Mouse (Mus musculus): ENCODE data around the gene Cars2. TPM values are rescaled to one million over a fixed set of nuclear protein-coding genes. Genes with fewer than 3 reads are reported as not detected.

The Cars2 gene
- polyA plus RNA-seq (2021): 46.2 TPM

DNA sequence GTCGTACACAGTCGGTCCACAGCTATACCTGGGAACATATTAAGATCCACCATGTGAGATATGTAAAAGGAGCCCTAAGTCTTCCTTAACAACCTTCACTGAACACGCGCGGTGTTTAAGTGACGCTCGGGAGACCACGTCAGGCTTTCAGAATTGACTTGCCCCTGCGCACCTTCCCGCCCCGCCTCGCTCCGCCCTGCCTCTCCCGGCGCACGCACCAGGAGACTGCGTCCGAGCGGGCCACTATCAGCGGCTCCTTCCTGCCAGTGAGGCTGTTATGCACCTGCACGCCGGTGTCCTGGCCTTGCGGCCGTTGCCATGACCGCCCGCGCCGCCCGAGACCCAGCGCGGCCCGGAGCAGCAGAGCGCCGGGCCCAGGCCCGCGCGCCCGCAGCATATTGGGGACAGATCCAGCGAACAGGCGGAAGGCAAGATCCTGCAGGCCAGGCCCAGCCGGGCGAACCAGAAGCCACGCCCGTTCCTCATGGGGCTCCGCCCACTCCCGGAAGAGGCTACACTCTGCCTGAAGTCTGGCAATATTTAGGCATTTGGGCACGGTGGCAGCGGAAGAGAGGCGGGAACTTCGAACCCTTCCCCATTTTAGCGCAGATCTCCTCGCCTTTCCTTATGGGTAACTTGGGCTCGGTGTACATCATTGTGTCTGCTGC, at the start of gene Cars2:
Gene Cars2 (minus strand): TSS at position 503 of the 668 bp plus-strand sequence.
- CTCF ChIA-PET: interaction anchor here (0.8 to 1.9 kb wide), 3 partner anchors 66 to 68 kb away, joined by 3 to 6 read pairs (median 5); no protein-coding TSS in a partner anchor
- ATAC-seq (peak; percentile 84), DNase-seq (ENCODE audit: low read depth, low spot score) (no peak)
- TF ChIP-seq CTCF (IDR thresholded peaks at IDR 0.05): no peak
- POLR2A ChIA-PET: no interaction called here
- in situ Hi-C loops (cut with MboI; ENCODE audit: low pct_unique_long_range_greater_than_20kb): loop anchor here (5.0 kb wide), 1 partner anchor 147 kb away; no protein-coding TSS in a partner anchor
- H3K27me3 ChIP-seq: no peaks in the 10 kb centered on the region

DNA sequence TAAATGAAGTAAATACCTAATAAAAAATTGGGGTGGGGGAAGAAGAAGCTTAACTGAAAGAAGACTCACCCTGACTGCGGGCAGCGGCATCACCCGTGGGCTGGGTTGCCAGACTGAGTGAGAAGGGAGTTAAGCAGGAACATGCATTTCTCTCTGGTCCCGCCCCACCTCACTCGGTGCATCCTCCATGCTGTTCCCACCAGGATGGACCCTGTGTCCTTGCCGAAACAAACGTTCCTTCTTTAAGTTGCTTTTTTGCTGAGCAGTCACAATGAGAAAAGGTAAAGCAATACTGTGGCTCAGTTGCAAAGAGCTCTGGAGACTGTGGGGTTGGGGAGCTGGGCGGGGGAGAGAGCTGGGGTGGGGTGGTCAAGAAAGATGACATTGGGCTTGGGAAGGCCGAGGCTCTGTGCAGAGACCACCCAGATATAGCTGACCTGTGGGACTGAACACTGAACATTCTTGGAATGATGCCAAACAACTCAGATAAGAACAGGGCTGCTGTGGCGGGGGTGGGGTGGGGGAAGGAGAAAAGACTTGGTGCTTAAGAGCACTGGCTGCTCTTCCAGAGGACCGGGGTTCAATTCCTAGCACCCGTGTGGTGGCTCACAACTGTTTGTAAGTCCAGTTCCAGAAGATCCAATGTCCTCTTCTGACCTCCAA, 42.8 kb upstream of the Cars2 start:
- POLR2A ChIA-PET: no interaction called here
- in situ Hi-C loops (cut with MboI; ENCODE audit: low pct_unique_long_range_greater_than_20kb): no loop called here

DNA sequence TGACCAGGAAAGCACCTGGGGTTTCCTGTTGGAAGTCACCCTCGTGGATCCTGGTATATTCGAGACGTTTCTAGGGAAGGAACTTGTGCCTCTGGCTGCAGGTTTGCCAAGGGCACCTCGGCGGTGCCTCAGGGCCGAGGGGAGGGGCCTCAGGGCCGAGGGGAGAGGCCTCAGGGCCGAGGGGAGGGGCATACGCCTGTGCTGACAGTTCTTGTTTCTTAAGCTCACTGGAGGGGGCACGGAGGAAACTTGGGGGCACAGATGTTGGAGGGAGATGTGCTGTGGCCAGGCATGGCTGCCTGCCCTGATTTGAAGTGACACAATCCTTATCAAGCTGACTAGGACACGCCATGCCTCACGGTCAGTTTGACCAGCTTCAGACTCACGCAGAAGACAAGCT, 41.7 kb upstream of the Cars2 start:
- ATAC-seq: no peak
- ChIA-PET CTCF (no interaction called here), POLR2A (no interaction called here)
- no peak for DNase-seq (ENCODE audit: low read depth, low spot score)
- in situ Hi-C loops (cut with MboI; ENCODE audit: low pct_unique_long_range_greater_than_20kb): no loop called here
- TF ChIP-seq CTCF (IDR thresholded peaks at IDR 0.05): no peak
- H3K27me3 ChIP-seq: no peaks in the 10 kb centered on the region

More for the DNA sequence above, 42.8 kb upstream of the Cars2 start:
- no peak for TF ChIP-seq CTCF (IDR thresholded peaks at IDR 0.05)
- no peak for ATAC-seq
- no peaks in the 10 kb centered on the region for H3K27me3 ChIP-seq
- DNase-seq (ENCODE audit: low read depth, low spot score): no peak
- CTCF ChIA-PET: no interaction called here

DNA sequence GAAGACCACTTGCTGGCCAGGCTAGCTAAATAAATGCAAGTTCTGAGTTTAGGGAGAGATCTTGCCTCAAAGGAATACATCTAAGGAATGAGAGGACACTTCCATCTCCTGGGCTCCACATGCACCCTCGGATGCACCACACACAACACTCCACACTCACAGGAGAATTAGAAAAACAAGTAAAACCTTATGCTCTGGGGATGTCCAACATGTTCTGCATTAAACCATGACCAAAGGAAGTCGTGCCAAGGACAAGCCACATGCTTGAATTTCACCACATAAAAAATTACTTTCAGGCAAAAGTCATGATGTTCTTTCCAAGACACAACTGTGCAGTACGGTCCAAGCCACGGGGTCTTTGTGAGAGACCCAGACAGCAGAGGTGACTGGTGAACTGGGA, 41.3 kb upstream of the Cars2 start:
- in situ Hi-C loops (cut with MboI; ENCODE audit: low pct_unique_long_range_greater_than_20kb): no loop called here
- ATAC-seq (no peak), DNase-seq (ENCODE audit: low read depth, low spot score) (no peak)
- ChIA-PET CTCF (interaction anchor here (1.0 kb wide), 1 partner anchor 9 kb away, joined by 3 read pairs; no protein-coding TSS in a partner anchor), POLR2A (no interaction called here)
- H3K27me3 ChIP-seq: no peaks in the 10 kb centered on the region
- no peak for TF ChIP-seq CTCF (IDR thresholded peaks at IDR 0.05)

DNA sequence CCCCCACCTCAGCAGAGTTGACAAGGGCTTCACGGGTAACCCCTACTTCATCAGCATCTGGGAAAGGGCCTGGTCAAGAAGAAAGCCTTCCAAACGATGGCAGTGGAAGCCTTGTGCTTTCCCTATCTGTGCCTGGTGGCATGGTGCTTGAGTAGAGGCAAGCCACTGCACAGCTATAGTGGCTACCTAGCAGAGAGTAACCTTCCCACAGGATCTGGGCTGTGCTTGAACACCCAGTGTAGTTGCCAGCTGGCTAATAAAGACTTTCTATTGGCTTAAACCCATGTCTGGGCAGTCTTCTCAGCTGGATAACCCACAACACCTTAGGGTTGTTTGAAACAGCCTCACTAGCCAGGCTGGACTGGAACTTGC, 35.8 kb upstream of the Cars2 start:
- no peak for TF ChIP-seq CTCF (IDR thresholded peaks at IDR 0.05)
- CTCF ChIA-PET: interaction anchor here (1.1 to 1.6 kb wide), 4 partner anchors 9 to 15 kb away, joined by 3 to 6 read pairs (median 3); no protein-coding TSS in a partner anchor
- no peak for DNase-seq (ENCODE audit: low read depth, low spot score)
- no peaks in the 10 kb centered on the region for H3K27me3 ChIP-seq
- POLR2A ChIA-PET: interaction anchor here (1.2 kb wide), 1 partner anchor 11 kb away, joined by 3 read pairs; no protein-coding TSS in a partner anchor
- in situ Hi-C loops (cut with MboI; ENCODE audit: low pct_unique_long_range_greater_than_20kb): no loop called here
- no peak for ATAC-seq

DNA sequence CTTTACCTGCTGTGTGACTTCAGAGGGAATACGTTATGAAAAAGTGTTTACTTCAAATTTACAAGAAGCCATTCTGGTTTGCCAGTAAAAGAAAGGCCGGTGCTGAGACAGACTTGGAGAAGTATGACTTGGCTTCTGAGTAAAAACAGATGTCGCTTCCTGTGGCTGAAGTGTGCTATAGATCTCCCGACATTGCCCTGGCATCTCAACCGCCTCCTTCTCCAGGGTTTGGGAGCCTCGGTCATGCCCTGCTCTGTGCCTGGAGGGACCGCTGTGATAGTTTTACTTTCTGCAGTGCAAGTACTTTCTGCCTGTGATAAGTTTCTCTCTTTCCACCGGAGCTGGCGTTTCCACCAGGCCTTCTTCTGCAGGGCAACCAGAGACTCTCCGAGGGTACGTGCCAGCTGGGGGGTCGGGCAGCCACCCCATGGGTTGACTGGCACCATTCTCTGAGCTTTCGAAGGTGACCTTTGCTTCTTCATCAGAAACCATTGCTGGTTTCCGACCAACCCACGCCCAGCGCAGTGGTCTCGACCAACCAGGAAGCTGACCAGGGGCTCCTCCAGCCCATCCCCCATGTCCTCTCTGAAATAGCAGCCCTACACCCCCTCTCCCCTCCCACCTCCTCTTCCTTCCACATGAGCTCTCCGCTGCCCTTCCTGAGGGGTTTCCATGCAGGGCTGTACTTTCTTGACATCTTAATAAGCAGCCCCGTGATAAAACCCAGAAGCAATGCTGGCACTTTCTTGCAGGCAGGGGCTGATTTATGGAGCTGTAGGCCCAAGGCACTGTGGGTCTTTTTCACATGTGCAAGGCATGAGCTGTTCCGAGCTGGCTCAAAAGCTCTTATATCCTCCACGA, 35.2 kb upstream of the Cars2 start:
- DNase-seq (ENCODE audit: low read depth, low spot score) (no peak), ATAC-seq (no peak)
- H3K27me3 ChIP-seq: no peaks in the 10 kb centered on the region
- TF ChIP-seq CTCF (IDR thresholded peaks at IDR 0.05): no peak
- ChIA-PET POLR2A (interaction anchor here (1.2 kb wide), 1 partner anchor 11 kb away, joined by 3 read pairs; no protein-coding TSS in a partner anchor), CTCF (interaction anchor here (1.1 to 1.6 kb wide), 4 partner anchors 8 to 15 kb away, joined by 3 to 6 read pairs (median 3); no protein-coding TSS in a partner anchor)
- in situ Hi-C loops (cut with MboI; ENCODE audit: low pct_unique_long_range_greater_than_20kb): no loop called here

DNA sequence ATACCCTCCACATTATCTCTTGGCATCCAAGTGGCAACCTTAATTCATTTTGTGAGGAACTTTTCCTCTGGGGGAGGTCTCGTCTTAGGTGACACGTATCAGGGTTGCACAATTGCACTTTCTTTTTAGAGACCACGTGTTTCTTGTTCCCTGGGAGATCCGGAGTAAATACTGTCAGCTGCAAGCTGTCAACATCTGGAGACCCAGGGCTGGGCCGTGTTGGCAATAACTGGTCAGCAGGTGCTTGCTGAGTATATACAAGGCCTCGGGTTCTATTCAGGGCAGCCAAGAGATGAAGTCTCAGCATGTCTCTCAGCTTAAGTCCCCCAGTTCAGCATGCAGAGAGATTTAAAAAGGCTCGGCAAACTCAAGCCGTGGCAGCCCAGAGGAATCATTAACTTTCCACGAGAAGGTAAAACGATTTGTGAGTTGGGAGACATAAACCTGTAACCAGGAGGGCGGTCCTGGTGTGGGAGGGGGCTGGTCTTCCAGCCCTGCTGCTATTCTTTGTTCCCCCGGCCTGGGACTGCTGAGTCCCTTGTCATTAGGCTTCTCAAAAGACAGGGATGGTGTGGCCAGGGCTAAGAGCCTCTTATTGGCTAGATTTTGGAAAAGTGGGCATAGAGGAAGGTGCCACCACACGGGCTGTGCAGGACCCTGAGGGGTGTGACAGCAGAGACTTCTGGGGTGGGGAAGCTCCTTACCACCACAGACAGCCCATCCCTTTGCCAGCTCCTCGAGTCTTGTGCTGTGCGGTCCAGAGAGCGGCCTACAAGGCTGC, 25.2 kb upstream of the Cars2 start:
- ATAC-seq: no peak
- no peak for TF ChIP-seq CTCF (IDR thresholded peaks at IDR 0.05)
- no peak for DNase-seq (ENCODE audit: low read depth, low spot score)
- POLR2A ChIA-PET: no interaction called here
- no peaks in the 10 kb centered on the region for H3K27me3 ChIP-seq
- in situ Hi-C loops (cut with MboI; ENCODE audit: low pct_unique_long_range_greater_than_20kb): no loop called here
- CTCF ChIA-PET: interaction anchor here (0.9 to 1.0 kb wide), 2 partner anchors 10 to 27 kb away, joined by 3 to 4 read pairs; no protein-coding TSS in a partner anchor

DNA sequence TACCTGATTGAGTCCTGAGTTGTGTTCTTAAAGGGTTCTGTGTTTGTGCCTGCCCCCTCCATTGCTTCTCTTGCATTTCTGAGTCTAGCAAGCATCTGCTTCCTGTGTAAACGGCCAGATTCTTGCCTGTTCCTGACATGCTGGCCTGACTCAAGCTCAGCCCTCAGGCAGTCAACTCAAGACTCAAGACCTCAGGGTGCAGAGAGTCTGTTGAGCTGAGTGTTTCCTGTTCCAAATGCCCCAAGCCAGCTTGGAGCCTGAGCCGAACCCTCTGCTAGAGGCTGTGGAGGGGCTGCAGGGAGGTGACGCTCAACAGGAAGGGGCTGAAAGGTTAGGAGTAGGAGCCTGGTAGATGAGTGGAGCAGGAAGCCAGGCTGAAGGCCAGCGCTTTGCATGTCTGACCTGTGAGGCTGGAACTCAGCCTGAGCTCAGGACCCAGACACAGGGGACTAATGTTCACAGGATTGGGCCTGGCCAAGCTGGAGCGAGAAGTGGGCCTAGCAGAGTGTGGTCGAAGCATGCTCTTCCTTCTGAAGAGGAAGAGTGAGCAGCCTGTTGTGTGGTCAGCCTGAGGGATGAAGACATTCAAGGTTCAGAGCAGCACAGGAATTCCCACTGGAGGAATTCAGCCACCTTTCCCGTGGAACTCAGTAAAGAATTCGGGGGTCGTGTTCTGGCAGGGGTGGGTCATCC, 24.5 kb upstream of the Cars2 start:
- ATAC-seq: no peak
- DNase-seq (ENCODE audit: low read depth, low spot score): no peak
- CTCF ChIA-PET: interaction anchor here (1.0 kb wide), 1 partner anchor 27 kb away, joined by 4 read pairs; no protein-coding TSS in a partner anchor

DNA sequence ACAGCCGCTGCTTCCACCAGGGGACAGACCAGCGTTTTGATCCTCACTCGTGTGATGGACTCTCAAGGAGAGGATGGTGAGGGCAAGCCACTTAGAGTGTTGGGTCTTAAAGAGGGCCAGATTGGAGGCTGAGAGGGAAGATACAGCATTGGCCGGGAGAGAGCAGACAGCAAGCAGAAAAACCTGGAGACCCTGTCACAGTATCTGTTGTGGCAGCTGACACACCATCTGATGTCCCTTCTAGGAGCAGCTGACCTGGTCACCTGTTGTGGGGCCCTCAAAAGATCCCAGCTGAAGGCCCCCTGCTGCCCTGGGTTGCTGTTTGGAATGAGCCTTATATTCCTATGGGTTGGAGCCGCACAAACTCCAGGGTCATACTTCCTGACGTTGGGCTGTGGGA, 21.8 kb upstream of the Cars2 start:
- CTCF ChIA-PET: no interaction called here
- no peak for ATAC-seq
- in situ Hi-C loops (cut with MboI; ENCODE audit: low pct_unique_long_range_greater_than_20kb): no loop called here
- TF ChIP-seq CTCF (IDR thresholded peaks at IDR 0.05): no peak
- no peak for DNase-seq (ENCODE audit: low read depth, low spot score)
- POLR2A ChIA-PET: no interaction called here
- H3K27me3 ChIP-seq: no peaks in the 10 kb centered on the region

More for the DNA sequence above, 24.5 kb upstream of the Cars2 start:
- no peak for TF ChIP-seq CTCF (IDR thresholded peaks at IDR 0.05)
- POLR2A ChIA-PET: interaction anchor here (0.7 kb wide), 1 partner anchor 11 kb away, joined by 3 read pairs; no protein-coding TSS in a partner anchor
- no peaks in the 10 kb centered on the region for H3K27me3 ChIP-seq
- in situ Hi-C loops (cut with MboI; ENCODE audit: low pct_unique_long_range_greater_than_20kb): no loop called here

Measured in Patski (cell line).